ENCODE assay signal across 9 mouse cellular contexts in genomic region chr7:144217192-144217591, GRCm38 (mm10).
A peak's percentile ranks its signal among the peaks of the same experiment; 100 is the strongest.
DNase-seq lines count a peak whose midpoint lies in the region; ATAC-seq and TF ChIP-seq lines count a peak whose summit lies in the region.
"Had no signal": no experiment of that assay in that cellular context is flagged by ENCODE, and none has a peak within 500 bp of the region (broad histone marks: within the 10 kb centered on the region; RNA-seq: fewer than 3 reads in every experiment).

No protein-coding gene starts in this region.

- no peaks in the 10 kb centered on the region for H3K27me3 ChIP-seq in forebrain, embryonic 15.5 days
- no peaks in the 10 kb centered on the region for H3K27me3 ChIP-seq in limb, embryonic 14.5 days (ENCODE audit: control insufficient read depth, insufficient read depth, low read length)
- H3K27me3 ChIP-seq: stomach, embryonic 15.5 days had no signal

- no peak overlapping the region for H3K27ac ChIP-seq in forebrain, embryonic 15.5 days (replicated peaks)
- no peak overlapping the region for H3K27ac ChIP-seq in limb, embryonic 14.5 days (replicated peaks; ENCODE audit: low read depth, low read length)
- H3K27ac ChIP-seq: stomach, embryonic 15.5 days had no signal

- H3K4me2 ChIP-seq in forebrain, embryonic 15.5 days (replicated peaks): no peak overlapping the region
- no peak overlapping the region for H3K4me2 ChIP-seq in limb, embryonic 14.5 days (replicated peaks; ENCODE audit: low read depth, low read length, severe bottlenecking)
- H3K4me2 ChIP-seq: stomach, embryonic 15.5 days had no signal

- H3K4me1 ChIP-seq in forebrain, embryonic 15.5 days: no peaks in the 10 kb centered on the region
- H3K4me1 ChIP-seq in limb, embryonic 14.5 days (ENCODE audit: control insufficient read depth, insufficient read depth, low read length): no peaks in the 10 kb centered on the region
- H3K4me1 ChIP-seq: stomach, embryonic 15.5 days had no signal

- peak; percentile 58; the same call in 1 of the 2 replicates for ATAC-seq in forebrain, embryonic 15.5 days (replicated peaks)
- no peak for ATAC-seq in limb, embryonic 14.5 days (ENCODE audit: low FRiP score, low read depth)

- H3K4me3 ChIP-seq in forebrain, embryonic 15.5 days: no peak overlapping the region
- no peak overlapping the region for H3K4me3 ChIP-seq in limb, embryonic 14.5 days (replicated peaks; ENCODE audit: low read length)
- H3K4me3 ChIP-seq: stomach, embryonic 15.5 days had no signal

- H3K9me3 ChIP-seq in forebrain, embryonic 15.5 days: no peaks in the 10 kb centered on the region
- no peaks in the 10 kb centered on the region for H3K9me3 ChIP-seq in limb, embryonic 14.5 days (ENCODE audit: control insufficient read depth, low read length)
- H3K9me3 ChIP-seq: stomach, embryonic 15.5 days had no signal

- DNase-seq in urinary bladder, adult 18-20 months (ENCODE audit: low spot score in 2 of 2): peak; percentile 45 to 52
- DNase-seq in urinary bladder, postnatal 10 days (ENCODE audit: low spot score): no peak
- peak; percentile 54 for DNase-seq in cerebellum, adult 11-12 months
- DNase-seq in hindlimb bud, embryonic 11.5 days (ENCODE audit: extremely low spot score, low read depth, low spot score): peak; percentile 44
- peak; percentile 12 for DNase-seq in limb, embryonic 14.5 days (ENCODE audit: low spot score)
- peak; percentile 58 for DNase-seq in ovary, postnatal 14 days (ENCODE audit: low spot score)
- peak; percentile 13 for DNase-seq in yolk sac, embryonic 10.5 days (ENCODE audit: low spot score)

- H3K36me3 ChIP-seq in forebrain, embryonic 15.5 days: no peaks in the 10 kb centered on the region
- no peaks in the 10 kb centered on the region for H3K36me3 ChIP-seq in limb, embryonic 14.5 days (ENCODE audit: control insufficient read depth, insufficient read depth, low read length)
- H3K36me3 ChIP-seq: stomach, embryonic 15.5 days had no signal

- TF ChIP-seq POLR2A in limb, embryonic 14.5 days (IDR thresholded peaks at IDR 0.05; ENCODE audit: borderline replicate concordance, extremely low read depth, insufficient read depth, insufficient read length): no peak

- 8% methylated on average over 3 of the region's 3 CpGs for WGBS in forebrain, embryonic 15.5 days
- whole genome bisulfite sequencing in limb, embryonic 14.5 days: 2% methylated on average over 3 of the region's 3 CpGs

- no peak overlapping the region for H3K9ac ChIP-seq in forebrain, embryonic 15.5 days (replicated peaks)
- no peak overlapping the region for H3K9ac ChIP-seq in limb, embryonic 14.5 days (ENCODE audit: low read depth, low read length, severe bottlenecking)
- H3K9ac ChIP-seq: stomach, embryonic 15.5 days had no signal
